Mouse (Mus musculus): ENCODE measurements at regions not wholly inside any gene's neighbourhood (a gene's known extent, or its start where the extent isn't known, plus 50 kb on each side); places are given as distances from the start of the nearest gene placed in this dataset.
"Not testable (repeated sequence)": the region's sequence is repeated elsewhere in the genome, so short reads cannot be mapped to it uniquely, and the experiment has no call there.

DNA sequence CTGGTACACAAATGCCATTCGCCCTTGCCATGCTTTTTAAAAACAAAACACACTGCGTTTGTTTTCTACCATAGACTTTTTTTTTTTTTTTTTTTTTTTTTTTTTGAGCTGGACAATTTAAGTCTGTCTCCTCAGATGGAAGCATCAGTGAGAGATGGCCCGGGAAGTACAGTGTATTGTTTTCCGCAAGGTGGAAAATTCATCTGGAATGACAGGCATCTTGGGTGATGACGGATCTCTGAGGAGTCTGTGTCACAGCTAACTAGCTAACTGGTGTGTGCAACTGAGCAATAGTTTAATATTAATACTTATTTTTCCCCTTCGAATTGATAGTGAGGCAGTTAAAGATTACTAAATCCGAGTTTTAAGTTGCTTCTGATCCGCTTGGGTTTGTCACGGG, 228.7 kb upstream of the Arglu1 start:
- no peak for ATAC-seq

DNA sequence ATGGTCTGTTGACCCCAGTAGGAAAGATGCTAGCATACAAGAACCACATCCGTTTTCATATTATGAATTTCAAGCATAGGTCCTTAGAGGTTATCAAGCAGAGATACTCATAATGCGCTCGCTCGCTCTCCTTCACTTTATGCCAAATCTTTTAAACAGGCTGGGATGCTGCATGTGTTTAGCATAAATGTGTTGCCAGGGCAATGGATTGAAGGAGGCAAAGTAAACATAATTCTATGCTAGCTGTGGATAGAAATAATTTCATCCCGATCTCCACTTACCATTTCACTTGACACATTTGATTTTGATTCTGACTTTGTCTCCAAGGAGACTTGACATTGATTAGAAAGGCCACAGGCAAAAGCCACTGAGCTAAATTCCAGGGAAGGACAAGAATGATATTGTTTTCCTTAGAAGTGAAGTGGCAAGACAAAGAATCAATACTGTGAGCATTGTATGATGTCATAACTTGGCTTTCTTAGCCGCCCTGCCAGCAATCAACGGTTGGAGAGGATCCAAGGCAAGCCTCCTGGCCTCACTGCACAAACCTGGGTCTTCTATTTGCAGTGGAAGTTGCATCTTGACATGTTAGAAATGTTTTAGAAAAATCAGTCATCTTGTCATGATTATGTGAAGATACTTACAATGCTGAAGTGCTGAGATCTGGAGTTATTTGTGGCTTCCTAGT, 217.3 kb upstream of the Arglu1 start:
- no peak for ATAC-seq

DNA sequence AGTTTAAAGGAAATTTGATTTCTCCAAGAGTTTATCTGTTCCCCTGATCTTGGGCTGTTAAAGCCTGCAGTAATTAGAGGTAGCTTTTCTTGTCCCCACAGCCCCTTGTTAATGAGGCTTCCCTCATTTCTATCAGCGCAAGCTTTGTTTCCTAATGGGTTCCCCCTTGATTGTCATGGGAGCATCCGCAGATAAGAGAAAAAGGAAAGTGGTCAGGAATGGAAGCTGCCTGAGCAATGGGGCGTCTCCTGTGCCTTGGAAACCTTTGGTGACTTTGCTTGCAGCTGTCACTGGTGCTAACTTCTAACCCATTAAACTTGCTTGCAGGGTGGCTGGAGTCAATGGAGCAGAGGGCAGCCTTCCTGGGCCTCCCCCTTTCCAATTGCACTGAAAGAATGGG, 202.7 kb upstream of the Arglu1 start:
- ATAC-seq: no peak

DNA sequence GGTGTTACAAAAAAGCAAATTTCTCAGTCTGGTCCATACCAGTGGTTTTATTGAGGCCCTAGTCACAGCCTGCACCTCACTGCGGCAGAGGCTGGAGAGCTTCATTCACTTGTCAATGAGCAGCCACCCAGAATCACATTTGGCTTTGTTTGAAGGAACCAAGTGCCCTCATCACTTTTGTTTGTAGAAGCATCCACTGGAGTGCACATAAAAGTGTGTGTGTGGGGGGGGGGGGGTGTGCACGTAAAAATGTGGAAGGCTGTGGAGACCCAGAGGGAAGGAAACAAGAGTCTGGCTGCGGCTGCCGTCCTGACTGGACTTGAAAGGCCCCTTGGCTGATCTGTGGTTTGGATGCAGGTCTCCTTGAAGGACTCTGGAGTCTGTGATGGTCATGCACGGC, 187.0 kb upstream of the Arglu1 start:
- no peak for ATAC-seq

DNA sequence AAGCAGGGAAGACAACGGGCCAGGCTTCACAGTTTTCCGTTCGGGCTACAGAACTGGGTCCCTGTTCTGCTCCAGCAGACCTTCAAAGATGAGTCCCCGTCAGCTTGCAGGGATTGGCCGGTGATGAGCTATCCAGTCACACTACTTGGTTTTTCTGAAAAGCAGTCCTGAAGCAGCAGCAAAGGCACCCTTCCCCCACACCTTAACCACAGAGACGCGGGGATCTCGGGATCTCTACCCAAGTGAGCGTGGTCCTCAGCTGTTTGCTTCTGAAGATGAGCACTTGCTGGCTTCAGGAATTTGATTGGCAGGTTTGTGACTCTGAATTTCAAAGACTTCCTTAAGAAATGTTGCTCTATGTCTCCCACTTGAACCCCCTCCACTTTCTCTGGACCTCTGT, 186.6 kb upstream of the Arglu1 start:
- ATAC-seq: no peak

DNA sequence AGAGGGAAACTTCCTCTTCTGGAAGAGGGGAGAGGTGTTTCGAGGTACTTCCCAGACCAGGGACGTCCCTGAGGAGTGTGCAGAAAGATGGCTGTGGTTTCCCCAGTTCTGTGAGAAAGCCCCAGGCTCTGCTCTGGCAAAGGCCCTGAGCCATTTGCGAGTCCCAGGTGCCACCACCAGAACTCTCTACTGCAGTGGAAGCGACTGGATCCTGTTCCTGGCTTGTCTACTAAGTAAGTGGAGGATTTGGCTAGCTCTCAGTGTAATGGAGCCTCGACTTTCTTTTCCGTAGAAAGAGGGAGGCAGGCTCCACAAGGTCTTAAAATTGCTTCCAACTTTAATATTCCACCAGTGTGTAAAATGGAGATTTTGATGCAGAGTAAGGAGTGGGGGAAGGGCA, 186.1 kb upstream of the Arglu1 start:
- ATAC-seq: no peak

DNA sequence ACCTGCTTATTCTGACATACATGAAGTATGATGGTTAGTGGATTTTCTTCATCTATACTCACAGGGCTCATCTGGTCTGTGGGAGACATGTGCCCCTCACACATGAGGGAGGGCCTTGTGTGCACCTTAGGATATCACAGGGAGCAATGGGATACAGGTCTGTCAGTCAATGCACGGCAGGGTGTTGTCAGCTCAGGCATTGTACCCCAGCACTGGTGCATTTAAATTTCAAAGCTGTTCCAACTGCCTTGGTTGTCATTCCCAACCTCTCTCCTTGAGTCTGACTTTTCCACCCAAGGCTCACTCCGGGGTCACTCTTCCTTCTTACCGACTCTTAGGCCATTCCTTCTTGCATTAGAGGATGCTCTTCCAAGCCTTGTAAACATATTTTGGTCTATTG, 181.6 kb upstream of the Arglu1 start:
- ATAC-seq: no peak

DNA sequence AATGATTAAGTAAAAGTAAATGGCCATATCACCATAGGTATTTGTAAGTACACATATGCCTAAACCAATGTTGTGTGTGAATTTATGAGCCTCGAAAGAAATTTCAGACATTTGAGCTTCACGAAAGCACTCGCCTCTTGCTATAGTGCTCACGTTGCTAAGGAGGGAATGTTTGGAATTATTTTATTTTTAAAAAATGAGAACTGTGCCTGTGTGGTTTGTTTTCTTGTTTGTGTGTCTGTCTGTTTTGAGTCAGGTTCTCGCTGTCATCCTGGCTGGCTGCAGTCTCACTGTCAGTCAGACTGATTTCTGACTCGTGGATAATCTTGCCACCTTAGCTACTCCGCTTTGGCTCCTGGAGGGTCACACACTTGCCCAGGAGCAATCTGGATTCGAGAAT, 180.7 kb upstream of the Arglu1 start:
- no peak for ATAC-seq

DNA sequence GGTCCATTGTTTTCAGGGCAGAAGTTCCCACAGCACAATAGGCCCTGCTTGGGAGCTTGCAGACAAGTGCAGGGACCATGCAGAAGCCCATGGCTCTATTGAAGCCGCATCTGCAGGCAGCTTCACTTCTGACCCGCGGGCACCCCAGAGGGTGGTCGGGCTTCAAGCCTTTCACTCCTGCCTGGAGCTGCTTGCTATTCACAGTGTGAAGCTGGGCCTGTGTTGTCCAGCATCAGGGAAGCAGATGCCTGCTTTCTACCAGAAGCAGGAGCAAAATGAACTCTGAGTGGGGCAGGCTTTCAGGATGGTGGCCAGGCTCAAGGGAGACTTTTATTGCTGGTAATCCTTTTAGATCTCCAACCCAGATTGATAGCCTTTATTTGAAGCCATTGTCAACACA, 180.2 kb upstream of the Arglu1 start:
- ATAC-seq: no peak

DNA sequence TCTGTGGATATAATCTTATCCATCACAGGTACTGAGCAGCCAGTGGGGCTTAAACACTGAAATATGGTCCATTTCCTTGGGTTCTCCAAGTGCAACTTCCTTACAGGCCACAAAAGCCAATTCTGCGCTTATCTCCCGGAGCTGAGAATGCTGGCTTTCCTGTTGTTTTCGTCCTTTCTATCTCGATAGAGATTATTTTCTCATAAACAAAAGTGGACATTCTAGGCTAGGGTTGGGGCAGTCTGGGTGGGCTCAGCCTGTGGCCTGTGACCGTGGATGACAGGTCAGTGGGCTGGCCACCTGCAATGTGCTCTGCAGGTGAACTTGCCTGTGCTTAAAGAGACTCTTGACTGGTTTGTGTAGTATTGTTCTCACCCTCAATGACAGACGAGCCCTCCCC, 179.0 kb upstream of the Arglu1 start:
- ATAC-seq: no peak

DNA sequence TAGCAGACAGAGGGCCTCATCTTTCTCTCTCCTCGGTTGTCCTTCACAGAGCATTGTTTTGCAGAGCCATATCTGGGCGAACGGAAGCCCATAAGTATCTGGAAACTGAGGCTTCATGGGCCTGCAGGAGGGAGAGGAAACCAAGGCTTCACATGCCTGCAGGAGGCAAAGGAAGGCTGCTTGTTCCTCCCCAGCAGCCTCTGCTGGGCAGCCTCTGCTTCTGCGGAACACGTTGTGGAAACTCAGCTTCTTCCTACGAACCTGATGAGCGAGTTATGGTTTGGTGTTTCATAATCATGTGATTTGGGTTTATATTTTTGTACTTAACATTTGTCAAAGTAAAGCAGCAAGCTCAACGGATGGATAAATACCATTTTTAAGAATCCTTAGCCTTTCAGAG, 177.6 kb upstream of the Arglu1 start:
- no peak for ATAC-seq

DNA sequence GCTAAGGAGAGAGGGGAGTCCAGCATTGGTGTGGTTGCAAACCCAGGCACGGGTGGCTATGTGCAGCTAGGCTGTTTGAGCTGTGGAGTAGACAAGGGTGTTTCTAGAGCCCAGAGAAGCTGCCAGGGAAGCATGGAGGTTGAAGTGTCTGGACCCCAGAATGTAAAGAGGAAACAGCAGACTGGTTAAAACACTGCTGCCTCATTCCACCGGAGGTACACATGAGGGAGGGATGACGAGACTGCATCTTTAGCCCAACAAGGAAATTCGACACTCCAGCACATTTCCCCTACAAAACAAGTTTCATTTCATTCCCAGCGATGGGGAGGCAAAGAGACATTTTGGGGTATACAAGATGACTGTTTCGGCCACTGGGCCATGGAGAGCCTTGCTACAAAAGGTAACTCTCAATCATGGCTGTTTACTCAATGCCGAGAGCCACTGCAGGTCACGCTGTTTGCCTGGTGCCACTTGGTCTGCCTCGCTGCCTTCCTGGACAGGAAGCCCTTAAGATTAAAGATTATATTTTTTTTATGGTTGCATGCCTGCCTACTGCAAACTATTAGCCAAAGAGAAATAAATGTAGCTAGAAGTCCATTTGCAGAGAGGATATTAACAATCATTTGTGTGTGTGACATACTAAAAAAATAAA, 176.9 kb upstream of the Arglu1 start:
- no peak for ATAC-seq

DNA sequence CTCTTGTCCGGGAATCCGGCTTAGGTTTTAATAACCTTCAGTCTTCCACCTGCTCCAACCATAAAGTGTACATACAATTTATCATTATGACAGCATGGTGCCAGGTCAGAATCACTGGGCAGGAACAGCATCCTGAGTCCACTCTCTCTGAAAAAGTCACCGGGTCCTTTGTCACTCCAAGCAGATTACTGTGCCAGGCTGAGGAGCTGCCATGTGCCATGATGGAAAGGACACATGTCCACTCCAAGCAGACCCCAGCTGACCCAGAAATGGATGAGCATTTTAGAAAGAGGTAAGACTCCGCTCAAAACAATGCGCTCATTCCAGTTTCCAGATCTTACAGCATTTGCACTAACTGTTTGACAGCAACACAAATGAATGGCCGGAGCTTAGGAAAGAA, 172.4 kb upstream of the Arglu1 start:
- ATAC-seq: no peak

DNA sequence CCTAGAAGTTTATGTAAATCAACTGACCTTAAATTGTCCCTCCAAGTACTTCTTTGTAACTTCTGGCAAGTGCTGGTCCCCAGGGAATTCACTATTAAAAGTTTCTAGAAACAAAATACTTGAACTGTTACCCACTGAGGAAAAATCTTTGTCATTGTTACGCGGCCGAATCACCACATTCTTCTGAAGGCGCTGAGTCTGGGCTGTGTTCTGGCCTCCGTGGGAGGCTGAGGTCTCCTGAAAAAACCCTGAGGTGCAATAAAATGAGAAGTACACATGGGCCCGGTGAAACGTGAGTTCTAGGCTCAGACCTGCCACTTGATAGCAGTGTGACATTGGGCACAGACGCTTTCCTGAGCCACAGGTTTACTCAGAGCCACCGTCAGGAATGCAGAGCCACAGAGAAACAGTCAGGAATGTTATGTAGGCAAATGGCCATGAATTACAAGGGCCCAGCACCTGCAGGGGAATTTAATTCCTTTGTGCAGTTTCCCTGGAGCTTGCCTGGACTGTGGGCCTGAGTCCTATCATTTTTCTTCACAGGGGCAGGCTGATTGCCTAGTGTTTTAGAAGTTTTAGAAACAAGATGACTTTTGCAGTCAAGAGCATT, 171.1 kb upstream of the Arglu1 start:
- ATAC-seq: no peak

DNA sequence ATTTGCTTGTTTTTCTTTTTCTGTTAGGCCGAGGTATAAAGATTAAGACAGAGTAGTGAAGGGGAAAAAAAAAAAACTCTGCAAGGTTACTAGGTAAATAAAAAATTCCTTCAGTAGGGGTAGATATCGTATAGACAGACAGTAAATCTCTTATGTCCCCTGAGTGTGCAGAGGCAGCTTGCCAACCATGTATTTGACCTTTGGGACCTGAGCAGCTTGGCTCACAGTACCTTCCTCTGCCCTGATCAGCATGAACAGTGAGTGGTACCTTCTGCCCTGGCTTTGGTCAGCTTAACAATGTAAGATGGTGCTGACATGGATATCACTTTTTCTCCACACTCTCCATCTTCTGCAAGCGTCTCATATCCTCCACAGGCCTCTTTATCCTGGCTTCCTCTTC, 168.3 kb upstream of the Arglu1 start:
- ATAC-seq: no peak

DNA sequence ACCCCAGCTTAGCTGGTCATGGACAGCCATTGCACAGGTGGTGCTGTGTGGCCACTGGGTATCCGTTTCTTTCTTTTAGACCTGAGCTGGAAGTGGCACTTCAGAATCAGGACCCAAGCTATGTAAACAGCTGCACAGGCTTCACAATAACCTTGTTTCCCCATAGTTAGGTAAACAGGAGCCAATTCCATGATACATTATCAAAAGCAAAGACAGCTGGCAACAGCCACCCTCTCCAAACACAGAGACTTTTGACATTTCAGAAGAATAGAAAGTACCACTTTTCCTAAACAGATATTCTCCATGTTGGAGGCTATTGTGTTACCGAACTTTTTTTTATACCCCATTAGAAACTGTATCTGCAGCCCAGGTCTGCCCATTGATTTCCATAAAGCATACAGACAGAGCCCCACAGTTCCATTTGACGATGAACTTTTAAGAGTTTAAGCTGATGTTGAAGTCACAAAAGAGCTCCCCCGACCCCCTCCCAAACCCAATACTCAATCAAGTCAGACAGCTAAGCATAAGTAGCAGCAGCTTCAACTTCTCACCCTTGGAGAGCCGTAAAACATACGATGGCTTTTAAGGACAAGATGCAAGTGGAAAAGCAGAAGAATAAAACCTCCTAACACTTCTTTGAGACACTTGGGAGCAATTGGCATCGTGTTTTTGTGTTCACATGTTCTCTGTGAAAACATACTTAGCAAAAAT, 162.5 kb upstream of the Arglu1 start:
- ATAC-seq: no peak

DNA sequence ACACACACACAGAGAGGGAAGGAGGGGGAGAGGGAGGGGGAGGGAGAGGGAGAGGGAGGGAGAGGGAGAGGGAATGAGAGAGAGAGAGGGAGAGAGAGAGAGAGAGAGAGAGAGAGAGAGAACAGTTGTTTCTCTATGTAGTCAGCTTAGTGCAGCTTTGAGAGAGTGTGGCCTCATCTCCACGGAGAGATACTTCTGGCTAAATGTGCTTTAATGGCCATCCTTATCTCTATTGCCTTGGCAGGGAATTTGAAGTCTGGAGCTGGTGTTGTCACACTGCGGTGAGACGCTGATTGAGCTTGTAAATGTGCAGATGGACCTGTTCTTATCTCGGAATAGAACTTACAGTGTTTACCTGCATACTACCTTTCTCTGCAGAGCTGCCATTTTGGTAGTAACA, 160.9 kb upstream of the Arglu1 start:
- no peak for ATAC-seq

DNA sequence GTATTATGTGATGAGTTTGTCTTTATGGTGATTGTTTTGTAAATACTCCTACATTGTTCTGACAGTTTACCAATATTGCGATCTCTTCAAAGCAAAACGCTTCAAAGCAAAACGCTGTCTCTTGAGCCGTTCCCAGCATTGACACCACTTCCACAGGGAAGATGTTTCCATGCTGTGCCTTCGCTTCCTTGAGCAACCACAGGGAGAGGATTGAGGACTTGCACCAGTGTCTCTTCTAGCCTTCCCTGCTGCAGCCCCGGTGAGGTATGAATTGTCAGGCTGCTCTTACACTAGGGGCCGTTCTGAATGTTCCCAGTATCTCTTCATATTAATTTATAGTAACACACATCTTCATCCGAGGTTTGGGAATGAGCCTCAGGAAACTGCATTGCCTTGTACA, 160.4 kb upstream of the Arglu1 start:
- ATAC-seq: no peak

DNA sequence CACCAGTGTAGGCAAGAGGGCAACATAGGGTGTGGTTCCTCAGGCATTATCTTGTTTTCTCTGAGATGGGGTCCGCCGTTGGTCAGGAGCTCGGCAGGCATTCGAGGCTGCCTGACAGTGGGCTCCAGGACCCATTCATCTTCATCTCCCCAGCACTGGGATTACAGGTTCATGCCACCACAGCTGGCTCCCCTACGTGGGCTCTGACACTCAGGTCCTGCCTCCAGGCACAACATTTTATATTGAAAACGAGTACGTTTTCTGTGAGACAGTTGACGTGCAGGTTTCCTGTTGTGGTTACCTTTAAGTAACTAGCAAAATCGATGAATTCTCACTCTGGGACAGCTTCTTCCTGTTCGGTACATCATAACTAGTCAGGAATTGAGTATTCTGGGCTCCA, 157.3 kb upstream of the Arglu1 start:
- ATAC-seq: no peak

DNA sequence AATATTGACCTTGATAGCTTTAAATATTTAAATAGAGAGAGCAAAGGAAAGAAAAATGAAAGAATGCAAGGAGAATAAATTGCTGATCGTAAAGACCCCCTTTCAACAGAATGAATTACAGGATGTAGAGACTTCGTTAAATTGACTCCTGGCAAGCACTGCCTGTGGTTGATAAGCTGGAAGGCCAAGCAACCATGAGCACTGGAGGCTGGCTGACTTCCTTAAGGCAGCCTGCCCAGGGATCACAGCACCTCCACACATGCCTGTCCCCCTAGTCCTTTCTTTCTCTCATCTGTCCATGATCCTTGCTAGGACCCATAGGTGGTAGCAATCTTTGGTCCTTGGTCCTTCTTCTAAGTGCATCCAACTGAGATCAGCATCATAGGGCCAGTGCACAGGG, 152.0 kb upstream of the Arglu1 start:
- no peak for ATAC-seq

DNA sequence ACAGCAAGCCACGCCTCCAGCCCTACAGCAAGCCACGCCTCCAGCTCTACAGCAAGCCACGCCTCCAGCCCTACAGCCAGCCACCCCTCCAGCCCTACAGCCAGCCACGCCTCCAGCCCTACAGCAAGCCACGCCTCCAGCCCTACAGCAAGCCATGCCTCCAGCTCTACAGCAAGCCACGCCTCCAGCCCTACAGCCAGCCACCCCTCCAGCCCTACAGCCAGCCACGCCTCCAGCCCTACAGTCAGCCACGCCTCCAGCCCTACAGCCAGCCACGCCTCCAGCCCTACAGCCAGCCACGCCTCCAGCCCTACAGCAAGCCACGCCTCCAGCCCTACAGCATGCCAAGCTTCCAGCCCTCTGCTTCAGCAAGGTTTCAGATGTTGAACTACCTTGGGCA, 145.8 kb upstream of the Arglu1 start:
- not testable (repeated sequence) for ATAC-seq

DNA sequence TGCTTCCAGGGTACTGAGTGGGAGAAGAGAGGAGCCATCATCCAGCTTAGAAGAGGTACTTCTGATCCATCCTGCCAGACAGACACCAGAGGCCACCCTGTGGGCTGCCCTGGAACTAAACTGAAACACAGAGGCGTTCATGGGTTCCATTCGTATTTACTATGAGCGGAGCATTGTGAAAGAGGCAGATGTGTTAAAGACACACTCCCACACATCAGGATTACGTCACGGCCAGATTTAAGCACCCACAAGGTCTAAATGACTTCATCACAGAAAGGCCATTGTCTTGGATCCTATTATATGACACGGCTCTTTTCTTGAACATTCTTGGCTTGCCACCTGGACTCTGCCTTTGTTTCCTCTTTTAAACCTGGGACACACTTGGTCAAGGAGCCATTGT, 141.0 kb upstream of the Arglu1 start:
- ATAC-seq: no peak

DNA sequence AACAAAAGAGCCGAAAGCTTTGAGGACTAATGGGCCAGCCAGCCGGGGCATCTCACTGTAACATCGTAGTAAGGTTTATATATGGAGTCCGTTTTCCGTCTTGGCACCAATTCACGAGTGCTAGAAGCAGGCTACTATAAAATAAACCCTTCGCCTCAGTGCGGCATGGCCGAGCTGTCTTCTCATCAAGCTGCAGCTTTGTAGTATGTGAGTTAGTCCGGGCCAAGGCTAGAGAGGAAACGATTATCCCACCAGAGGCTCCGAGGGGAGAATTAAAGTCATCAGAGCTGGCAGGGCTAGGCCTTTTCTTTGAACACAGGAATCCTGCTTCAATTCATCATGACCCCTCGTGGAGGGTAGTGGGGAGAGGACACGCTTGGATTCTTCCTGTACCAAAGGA, 138.9 kb upstream of the Arglu1 start:
- no peak for ATAC-seq

DNA sequence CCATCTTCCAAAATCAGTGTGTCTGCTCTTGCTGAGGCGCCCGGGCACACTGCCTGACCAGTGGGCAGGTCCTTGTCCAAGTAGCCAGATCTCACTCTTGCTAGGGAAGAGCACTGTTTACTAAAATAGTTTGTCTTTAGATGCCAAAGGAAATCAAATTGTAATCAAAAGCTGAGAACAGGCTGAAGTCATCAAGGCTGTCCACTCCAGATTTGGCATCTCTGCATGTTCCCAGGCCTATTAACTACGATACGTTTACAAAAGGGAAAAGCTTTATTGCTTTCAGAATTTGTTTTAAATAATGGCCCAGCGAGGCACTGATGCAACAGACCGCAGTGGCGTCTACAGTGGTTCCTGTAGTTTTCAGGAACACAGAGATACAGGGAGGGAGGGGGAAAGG, 137.2 kb upstream of the Arglu1 start:
- no peak for ATAC-seq
